Mouse (Mus musculus): ENCODE measurements around the gene Krtap11-1. TPM values are rescaled to one million over a fixed set of nuclear protein-coding genes. Genes with fewer than 3 reads are reported as not detected.

Gene Krtap11-1
- not detected in 2 replicates for polyA plus RNA-seq (2015; fragmentation: Nextera tagmentation; extraction: Ambion mirVana)

DNA sequence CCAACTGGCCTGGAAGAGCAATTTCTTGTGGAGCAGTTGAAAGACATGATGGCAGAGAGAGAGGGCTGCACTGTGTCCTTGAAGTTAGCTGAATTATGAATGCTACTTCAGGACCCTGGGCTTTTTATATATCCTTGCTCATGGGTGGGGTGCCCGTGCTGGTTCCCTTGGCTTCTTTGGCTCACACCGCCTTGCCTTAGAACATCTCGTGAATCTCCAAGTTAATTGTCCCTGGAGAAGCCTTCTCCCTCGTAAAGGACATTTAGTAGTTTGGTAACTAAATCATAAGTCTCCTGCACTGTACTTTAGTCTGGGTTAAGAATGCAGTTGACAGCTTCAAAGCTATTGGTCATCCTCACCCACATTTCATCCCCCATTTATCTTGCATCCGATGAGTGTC is at the start of gene Krtap11-1:
Gene Krtap11-1 (minus strand): TSS at position 101 of the 400 bp plus-strand sequence.
- Histone ChIP-seq H3K9me3 (no peaks in the 10 kb centered on the region), H3K4me2 (no peak within 1 kb of the TSS), H3K4me3 (no peak within 1 kb of the TSS), H3K27me3 (no peaks in the 10 kb centered on the region), H3K9ac (no peak within 1 kb of the TSS), H3K27ac (no peak within 1 kb of the TSS), H3K36me3 (no peaks in the 10 kb centered on the region), H3K4me1 (no peaks in the 10 kb centered on the region)
- ATAC-seq (ENCODE audit: borderline replicate concordance, extremely low read depth, low FRiP score, low TSS enrichment) = no peak
- WGBS = 76% methylated on average over 5 of the region's 5 CpGs

GRCm38 (mm10) chr16:89618190-89618589 is 47.2 kb upstream of the Krtap11-1 start:
- H3K9me3 ChIP-seq = no peaks in the 10 kb centered on the region
- H3K4me3 ChIP-seq = no peak overlapping the region
- ATAC-seq (ENCODE audit: borderline replicate concordance, extremely low read depth, low FRiP score, low TSS enrichment) = no peak
- no peaks in the 10 kb centered on the region for H3K4me1 ChIP-seq
- WGBS = 83% methylated on average over 7 of the region's 7 CpGs
- no peaks in the 10 kb centered on the region for H3K27me3 ChIP-seq
- no peak overlapping the region for H3K27ac ChIP-seq
- no peak overlapping the region for H3K9ac ChIP-seq
- H3K36me3 ChIP-seq = no peaks in the 10 kb centered on the region
- no peak overlapping the region for H3K4me2 ChIP-seq

GRCm38 (mm10) chr16:89617251-89617650 is 46.3 kb upstream of the Krtap11-1 start:
- Histone ChIP-seq H3K27ac (no peak overlapping the region), H3K27me3 (no peaks in the 10 kb centered on the region), H3K9ac (no peak overlapping the region), H3K4me1 (no peaks in the 10 kb centered on the region), H3K4me3 (no peak overlapping the region), H3K4me2 (no peak overlapping the region), H3K9me3 (no peaks in the 10 kb centered on the region), H3K36me3 (no peaks in the 10 kb centered on the region)
- 28% methylated on average over 3 of the region's 3 CpGs for WGBS
- no peak for ATAC-seq (ENCODE audit: borderline replicate concordance, extremely low read depth, low FRiP score, low TSS enrichment)

DNA sequence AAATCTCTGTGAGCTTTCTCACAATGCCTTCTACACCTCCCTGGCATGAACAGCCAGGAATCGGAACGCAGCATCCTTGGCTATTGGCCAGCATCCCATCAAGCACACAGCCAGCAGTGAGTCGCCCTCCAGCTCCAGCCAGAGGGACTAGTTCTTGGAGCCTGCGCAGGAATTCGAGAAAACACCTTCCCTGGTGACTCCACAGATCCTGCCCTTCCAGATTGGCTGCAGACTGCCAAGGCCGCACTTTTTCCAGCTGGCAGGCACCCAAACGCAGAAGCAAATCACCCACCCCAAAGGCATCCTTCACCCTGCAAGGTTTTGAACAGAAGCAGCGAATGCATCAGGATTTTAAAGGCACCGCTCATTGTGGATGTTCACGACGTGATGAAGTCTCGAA is 42.7 kb upstream of the Krtap11-1 start:
- no peak for ATAC-seq (ENCODE audit: borderline replicate concordance, extremely low read depth, low FRiP score, low TSS enrichment)
- Histone ChIP-seq H3K4me1 (no peaks in the 10 kb centered on the region), H3K27me3 (no peaks in the 10 kb centered on the region), H3K4me3 (no peak overlapping the region), H3K4me2 (no peak overlapping the region), H3K36me3 (no peaks in the 10 kb centered on the region), H3K27ac (no peak overlapping the region), H3K9ac (no peak overlapping the region), H3K9me3 (no peaks in the 10 kb centered on the region)
- 71% methylated on average over 12 of the region's 12 CpGs for WGBS

GRCm38 (mm10) chr16:89608791-89609185 is 37.8 kb upstream of the Krtap11-1 start:
- H3K9me3 ChIP-seq = no peaks in the 10 kb centered on the region
- H3K9ac ChIP-seq = no peak overlapping the region
- no peak overlapping the region for H3K4me3 ChIP-seq
- H3K27ac ChIP-seq = no peak overlapping the region
- no peaks in the 10 kb centered on the region for H3K27me3 ChIP-seq
- H3K4me1 ChIP-seq = no peaks in the 10 kb centered on the region
- H3K4me2 ChIP-seq = no peak overlapping the region
- WGBS = 63% methylated on average over 4 of the region's 4 CpGs
- ATAC-seq (ENCODE audit: borderline replicate concordance, extremely low read depth, low FRiP score, low TSS enrichment) = no peak
- H3K36me3 ChIP-seq = no peaks in the 10 kb centered on the region

DNA sequence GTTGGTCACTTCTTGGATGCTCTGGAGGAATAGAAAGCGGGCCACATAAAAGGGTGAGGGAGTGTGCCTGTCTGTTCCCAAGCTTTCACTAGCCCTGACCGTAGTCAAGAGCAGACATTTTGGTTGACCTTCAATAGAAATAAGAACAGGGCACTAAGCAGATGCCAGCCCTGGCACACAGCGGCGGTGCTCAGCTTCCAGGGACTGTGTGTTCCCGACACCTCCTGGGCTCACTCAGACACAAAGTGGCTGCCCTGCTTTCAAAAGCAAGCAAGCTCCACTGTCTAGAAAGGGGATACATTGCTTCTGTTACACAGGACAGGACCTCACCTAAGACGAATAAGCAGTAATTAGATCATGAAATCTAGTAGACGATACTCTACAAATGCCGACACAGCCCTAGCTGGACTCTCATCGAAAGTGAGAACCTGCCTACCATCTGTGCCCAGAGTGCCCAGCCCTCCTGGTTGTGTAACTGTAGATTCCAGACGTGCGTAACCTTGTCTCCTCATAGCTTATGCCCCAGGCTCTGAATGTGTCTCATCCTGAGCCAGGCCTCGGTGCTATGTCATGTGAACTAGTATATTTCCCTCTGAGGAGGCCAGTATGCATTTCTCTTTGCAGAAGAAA is 37.3 kb upstream of the Krtap11-1 start:
- ATAC-seq (ENCODE audit: borderline replicate concordance, extremely low read depth, low FRiP score, low TSS enrichment) = no peak
- Histone ChIP-seq H3K27me3 (no peaks in the 10 kb centered on the region), H3K27ac (no peak overlapping the region), H3K9ac (no peak overlapping the region), H3K4me3 (no peak overlapping the region), H3K4me2 (no peak overlapping the region), H3K9me3 (no peaks in the 10 kb centered on the region), H3K4me1 (no peaks in the 10 kb centered on the region), H3K36me3 (no peaks in the 10 kb centered on the region)
- 93% methylated on average over 12 of the region's 12 CpGs for WGBS

DNA sequence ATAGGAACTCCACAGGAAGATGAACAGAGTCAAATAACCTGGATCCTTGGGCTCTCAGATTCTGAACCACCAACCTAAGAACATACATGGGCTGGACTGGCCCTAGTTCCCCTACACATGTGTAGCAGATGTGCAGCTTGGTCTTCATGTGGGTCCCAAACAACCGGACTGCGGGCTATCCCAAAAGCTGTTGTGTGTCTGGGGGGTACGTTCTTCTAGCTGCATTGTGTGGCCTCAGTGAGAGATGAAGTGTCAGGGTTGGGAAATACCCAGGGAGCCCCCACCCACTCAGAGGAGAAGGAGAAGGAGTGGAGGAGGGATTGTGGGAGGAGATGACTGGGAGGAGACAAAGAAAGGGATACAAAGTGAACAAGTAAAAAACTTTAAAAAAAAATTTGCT is 36.0 kb upstream of the Krtap11-1 start:
- H3K36me3 ChIP-seq = no peaks in the 10 kb centered on the region
- H3K27ac ChIP-seq = no peak overlapping the region
- H3K4me3 ChIP-seq = no peak overlapping the region
- WGBS = 88% methylated on average over 3 of the region's 3 CpGs
- ATAC-seq (ENCODE audit: borderline replicate concordance, extremely low read depth, low FRiP score, low TSS enrichment) = no peak
- no peak overlapping the region for H3K9ac ChIP-seq
- H3K4me2 ChIP-seq = no peak overlapping the region
- no peaks in the 10 kb centered on the region for H3K27me3 ChIP-seq
- no peaks in the 10 kb centered on the region for H3K4me1 ChIP-seq
- H3K9me3 ChIP-seq = no peaks in the 10 kb centered on the region

- Histone ChIP-seq H3K9me3 (no peaks in the 10 kb centered on the region), H3K4me2 (no peak overlapping the region), H3K4me1 (no peaks in the 10 kb centered on the region), H3K9ac (no peak overlapping the region), H3K27me3 (no peaks in the 10 kb centered on the region), H3K36me3 (no peaks in the 10 kb centered on the region), H3K4me3 (no peak overlapping the region), H3K27ac (no peak overlapping the region)
- no peak for ATAC-seq (ENCODE audit: borderline replicate concordance, extremely low read depth, low FRiP score, low TSS enrichment)
- 63% methylated on average over 3 of the region's 3 CpGs for WGBS
These were observed 16.2 kb upstream of the Krtap11-1 start for GRCm38 (mm10) chr16:89587209-89587608.

DNA sequence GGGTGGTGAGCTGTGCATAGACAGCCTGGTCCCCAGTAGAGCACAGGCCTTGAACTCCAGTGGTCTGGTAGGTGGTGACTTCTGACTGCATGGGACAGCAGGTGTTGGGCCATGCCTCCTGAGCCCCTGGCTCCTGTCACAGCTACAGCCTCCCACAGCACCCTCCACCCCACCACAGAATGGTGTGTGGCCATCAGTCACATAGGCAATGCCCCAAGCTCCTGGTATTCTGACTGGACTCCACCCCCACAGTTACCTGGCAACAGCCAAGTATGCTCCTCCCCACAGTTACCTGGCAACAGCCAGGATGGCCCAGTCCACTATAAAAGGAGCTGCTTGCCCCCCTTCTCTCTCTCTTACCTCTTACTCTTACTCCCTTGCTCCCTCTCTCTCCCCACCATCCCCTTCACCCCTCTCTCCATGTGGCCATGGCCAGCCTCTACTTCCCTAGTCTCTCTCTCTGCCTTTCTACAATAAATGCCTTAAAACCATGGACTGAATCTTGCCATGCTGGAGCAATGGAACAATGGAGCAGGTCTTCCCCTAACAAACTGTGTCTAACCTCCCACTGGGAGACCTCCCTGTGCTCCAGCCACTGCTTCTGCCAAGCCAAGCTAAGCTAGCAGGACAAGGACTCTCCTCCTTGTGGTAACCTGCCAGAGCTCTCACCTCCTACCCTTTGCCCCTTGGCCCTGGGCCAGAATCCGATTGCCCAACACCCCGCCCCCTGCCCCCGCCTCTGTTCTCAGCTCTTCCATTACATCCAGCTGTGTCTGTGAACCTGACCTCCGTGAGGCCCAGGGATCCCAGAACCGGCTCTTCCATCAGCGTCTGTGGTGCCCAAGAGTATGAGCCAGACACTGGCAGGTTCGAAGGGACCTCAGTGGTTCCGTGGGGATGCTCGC is 14.9 kb upstream of the Krtap11-1 start:
- H3K9ac ChIP-seq = no peak overlapping the region

DNA sequence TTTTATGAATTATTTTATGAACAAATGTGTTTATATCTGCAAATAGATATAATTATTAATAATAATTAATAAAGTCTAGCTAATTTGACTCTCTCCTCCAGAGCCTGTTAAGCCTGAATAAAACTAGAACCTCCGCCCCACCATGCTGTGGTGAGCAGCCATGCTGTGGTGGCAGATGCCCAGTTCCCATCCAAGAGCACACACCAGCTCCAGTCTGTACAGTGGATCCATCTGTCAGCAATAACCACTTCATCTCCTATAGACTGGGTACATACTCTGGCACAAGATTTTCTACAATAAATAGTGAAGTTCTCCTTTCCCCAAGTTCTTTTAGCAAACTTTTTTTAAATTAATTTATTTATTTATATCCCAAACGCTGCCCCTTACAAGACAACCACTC is 10.7 kb upstream of the Krtap11-1 start:
- ATAC-seq (ENCODE audit: borderline replicate concordance, extremely low read depth, low FRiP score, low TSS enrichment) = no peak
- H3K4me2 ChIP-seq = no peak overlapping the region
- H3K9me3 ChIP-seq = no peaks in the 10 kb centered on the region
- H3K27ac ChIP-seq = no peak overlapping the region
- WGBS = 79% methylated on average over 2 of the region's 2 CpGs
- H3K9ac ChIP-seq = no peak overlapping the region
- no peaks in the 10 kb centered on the region for H3K4me1 ChIP-seq
- H3K4me3 ChIP-seq = no peak overlapping the region
- no peaks in the 10 kb centered on the region for H3K27me3 ChIP-seq
- no peaks in the 10 kb centered on the region for H3K36me3 ChIP-seq

More for the DNA sequence above, 14.9 kb upstream of the Krtap11-1 start:
- Histone ChIP-seq H3K4me1 (no peaks in the 10 kb centered on the region), H3K4me3 (no peak overlapping the region), H3K4me2 (no peak overlapping the region), H3K27me3 (no peaks in the 10 kb centered on the region), H3K36me3 (no peaks in the 10 kb centered on the region), H3K9me3 (no peaks in the 10 kb centered on the region), H3K27ac (no peak overlapping the region)
- no peak for ATAC-seq (ENCODE audit: borderline replicate concordance, extremely low read depth, low FRiP score, low TSS enrichment)
- 55% methylated on average over 9 of the region's 9 CpGs for WGBS

DNA sequence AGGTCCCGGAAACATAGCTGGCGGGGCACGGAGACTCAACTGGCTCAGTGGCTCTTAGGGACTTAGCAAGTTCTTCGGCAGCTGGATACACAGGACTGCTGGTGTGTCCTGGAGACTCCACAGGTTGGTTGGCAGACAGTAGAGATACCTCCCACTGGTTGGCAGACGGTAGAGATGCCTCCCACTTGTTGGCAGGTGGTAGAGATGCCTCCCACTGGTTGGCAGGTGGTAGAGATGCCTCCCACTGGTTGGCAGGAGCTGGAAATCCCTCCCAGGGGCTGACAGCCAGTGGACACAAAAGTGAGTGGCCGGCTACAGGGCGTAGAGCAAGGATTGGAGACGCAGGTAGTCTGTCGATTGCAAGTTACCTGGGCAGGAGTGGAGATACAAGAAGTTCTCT is 467 bp downstream of the Krtap11-1 start:
- H3K4me2 ChIP-seq = no peak overlapping the region
- 88% methylated on average over 9 of the region's 9 CpGs for WGBS
- no peak overlapping the region for H3K4me3 ChIP-seq
- H3K27ac ChIP-seq = no peak overlapping the region
- H3K27me3 ChIP-seq = no peaks in the 10 kb centered on the region
- H3K9me3 ChIP-seq = no peaks in the 10 kb centered on the region
- H3K9ac ChIP-seq = no peak overlapping the region
- no peaks in the 10 kb centered on the region for H3K36me3 ChIP-seq
- no peaks in the 10 kb centered on the region for H3K4me1 ChIP-seq
- ATAC-seq (ENCODE audit: borderline replicate concordance, extremely low read depth, low FRiP score, low TSS enrichment) = no peak

- no peaks in the 10 kb centered on the region for H3K36me3 ChIP-seq
- H3K27me3 ChIP-seq = no peaks in the 10 kb centered on the region
- H3K27ac ChIP-seq = no peak overlapping the region
- H3K4me3 ChIP-seq = no peak overlapping the region
- ATAC-seq (ENCODE audit: borderline replicate concordance, extremely low read depth, low FRiP score, low TSS enrichment) = no peak
- no peaks in the 10 kb centered on the region for H3K9me3 ChIP-seq
- WGBS = 79% methylated on average over 6 of the region's 6 CpGs
- H3K9ac ChIP-seq = no peak overlapping the region
- no peak overlapping the region for H3K4me2 ChIP-seq
- H3K4me1 ChIP-seq = no peaks in the 10 kb centered on the region
These were observed 1.8 kb downstream of the Krtap11-1 start for GRCm38 (mm10) chr16:89569136-89569535.
